Mouse (Mus musculus) stomach, postnatal 0 days (tissue): ENCODE measurements around the gene St6galnac6.

Source experiments
- CTCF ChIP-seq: IDR thresholded peaks from 2 replicates; pipeline ENCODE4 v1.5.1; 2016; ENCODE audit warnings: antibody characterized with exemption, low read depth, mild to moderate bottlenecking, moderate library complexity
- EP300 ChIP-seq: optimal IDR thresholded peaks from 2 replicates; pipeline ENCODE3; 2016; ENCODE audit warnings: antibody characterized with exemption

DNA sequence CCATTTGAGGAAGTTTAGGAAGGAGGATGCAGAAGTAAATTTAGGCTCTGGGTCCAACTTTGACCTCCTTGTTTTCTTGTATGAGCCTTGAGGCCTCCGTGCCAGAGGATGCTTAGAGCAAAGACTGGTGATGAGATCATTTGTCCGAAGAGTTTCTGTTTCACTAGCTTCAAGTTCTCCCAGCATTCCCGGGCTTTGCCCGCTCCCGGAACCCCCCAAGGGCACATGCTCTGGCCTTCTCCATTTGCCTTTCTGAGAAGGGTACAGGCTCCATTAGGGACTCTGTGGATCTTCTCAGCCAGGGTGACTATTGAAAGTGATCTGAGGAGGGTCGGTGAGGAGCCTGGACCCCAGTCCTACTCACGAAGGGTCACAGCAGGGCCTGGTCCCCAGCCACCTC, 47.9 kb downstream of the St6galnac6 start:
- no peak for TF ChIP-seq CTCF
- no peak for TF ChIP-seq EP300
